Mouse (Mus musculus): Measurements from ENCODE around the gene Umps.

DNA sequence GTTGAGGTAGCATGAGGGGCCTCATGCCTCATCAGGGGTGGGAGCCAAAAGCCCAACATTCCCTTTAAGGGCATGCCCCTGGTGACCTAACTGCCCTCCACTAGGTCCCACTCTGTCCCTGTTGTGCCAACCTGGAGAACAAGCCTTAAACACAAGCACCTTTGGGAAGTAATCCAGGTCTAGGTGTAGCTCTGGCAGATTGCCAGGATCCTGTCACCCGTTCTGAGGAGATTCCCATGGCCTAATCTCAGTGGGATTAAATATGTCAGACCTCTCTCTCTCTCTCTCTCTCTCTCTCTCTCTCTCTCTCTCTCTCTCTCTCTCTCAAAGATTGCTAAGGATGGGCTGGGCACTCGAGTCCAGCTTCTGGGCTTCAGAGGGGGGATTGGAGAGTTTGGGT is 35.2 kb downstream of the Umps start:
- TF ChIP-seq POLR2A (IDR thresholded peaks at IDR 0.05; ENCODE audit: borderline replicate concordance, control insufficient read depth, low read depth, low read length) = no peak
- TF ChIP-seq CTCF (IDR thresholded peaks at IDR 0.05; ENCODE audit: control insufficient read depth, insufficient read depth, low read length) = no peak
